Comparison of ENCODE assay signal across 9 mouse cellular contexts in genomic region chr9:22429533-22430241, GRCm38 (mm10). TPM values are rescaled to one million over a fixed set of nuclear protein-coding genes. Genes with fewer than 3 reads are reported as not detected.
DNase-seq lines count a peak whose midpoint lies in the region; ATAC-seq and TF ChIP-seq lines count a peak whose summit lies in the region.
"Had no signal": no experiment of that assay in that cellular context is flagged by ENCODE, and none has a peak within 500 bp of the region (broad histone marks: within the 10 kb centered on the region; RNA-seq: fewer than 3 reads in every experiment).

No protein-coding gene starts in this region.

- 19% methylated on average over 15 of the region's 15 CpGs for WGBS in liver, adult 2 months
- 29% methylated on average over 15 of the region's 15 CpGs for WGBS in kidney, embryonic 16.5 days

- peaks cover 7% of the 10 kb centered on the region; the same call in 1 of the 2 replicates for H3K4me1 ChIP-seq in liver, adult 2 months (ENCODE audit: control insufficient read depth, insufficient read depth, low read length)
- H3K4me1 ChIP-seq in kidney, embryonic 16.5 days (ENCODE audit: insufficient read depth, low read length), result peaks cover 27% of the 10 kb centered on the region
- H3K4me1 ChIP-seq in megakaryocyte, embryonic 14.5 days, result peaks cover 16% of the 10 kb centered on the region

- H3K27me3 ChIP-seq in liver, adult 2 months (ENCODE audit: control insufficient read depth, insufficient read depth, low read length), result no peaks in the 10 kb centered on the region
- H3K27me3 ChIP-seq in kidney, embryonic 16.5 days (ENCODE audit: insufficient read depth, low read length), result no peaks in the 10 kb centered on the region
- H3K27me3 ChIP-seq in megakaryocyte, embryonic 14.5 days (replicated peaks), result no peaks in the 10 kb centered on the region

- no peaks in the 10 kb centered on the region for H3K79me2 ChIP-seq in liver, adult 2 months (ENCODE audit: control insufficient read depth, insufficient read depth, low read length)

- DNase-seq in liver, adult 2 months (ENCODE audit: extremely low read depth, low read depth, low spot score), result peak; percentile 90
- DNase-seq in liver, result no peak
- DNase-seq in cerebellum, postnatal 14 days, result peak; percentile 22 to 66
- no peak for DNase-seq in frontal cortex, postnatal 25 days (ENCODE audit: low spot score in 2 of 2)
- no peak for DNase-seq in left cerebral cortex, adult 11 months (ENCODE audit: low spot score)

- peak overlapping the region; percentile 48 for H3K4me2 ChIP-seq in kidney, embryonic 16.5 days (replicated peaks; ENCODE audit: low read depth, low read length)

- no peak for TF ChIP-seq POLR2A in liver, adult 2 months (IDR thresholded peaks at IDR 0.05; ENCODE audit: extremely low read depth, insufficient read depth, low read length)

- no peak overlapping the region for H3K9ac ChIP-seq in liver, adult 2 months (ENCODE audit: low read depth, low read length)
- 0 out of 2 replicates have a peak overlapping the region, but pooled peaks have one; percentile 15 for H3K9ac ChIP-seq in kidney, embryonic 16.5 days (replicated peaks; ENCODE audit: low read length)

- no peaks in the 10 kb centered on the region for H3K9me3 ChIP-seq in kidney, embryonic 16.5 days (ENCODE audit: low read length)
- peaks cover 8% of the 10 kb centered on the region for H3K9me3 ChIP-seq in megakaryocyte, embryonic 14.5 days

- no peak overlapping the region for H3K4me3 ChIP-seq in liver, adult 2 months (ENCODE audit: insufficient read depth, low read depth, low read length)
- H3K4me3 ChIP-seq in kidney, embryonic 16.5 days (ENCODE audit: low read length), result peak overlapping the region; percentile 13
- H3K4me3 ChIP-seq in megakaryocyte, embryonic 14.5 days (replicated peaks), result peak overlapping the region; percentile 69

- no peaks in the 10 kb centered on the region for H3K36me3 ChIP-seq in liver, adult 2 months (ENCODE audit: control insufficient read depth, insufficient read depth, low read length)
- no peaks in the 10 kb centered on the region for H3K36me3 ChIP-seq in kidney, embryonic 16.5 days (ENCODE audit: insufficient read depth, low read length)
- no peaks in the 10 kb centered on the region for H3K36me3 ChIP-seq in megakaryocyte, embryonic 14.5 days (replicated peaks; ENCODE audit: low read length)

- H3K27ac ChIP-seq in liver, adult 2 months (replicated peaks; ENCODE audit: insufficient read depth, low read depth, low read length), result no peak overlapping the region
- peak overlapping the region; percentile 35 for H3K27ac ChIP-seq in kidney, embryonic 16.5 days (ENCODE audit: low read length)

- no peak for TF ChIP-seq CTCF in liver, adult 2 months (IDR thresholded peaks at IDR 0.05; ENCODE audit: low read depth, low read length)

- peak; percentile 69; the same call in 1 of the 2 replicates for ATAC-seq in kidney, embryonic 16.5 days (ENCODE audit: low FRiP score, low TSS enrichment)

RNA-seq across cellular contexts. Expression of gene 9530077C05Rik, which starts 18.4 kb away (rescaled TPM):
- 0.13 and 0.18 TPM in 2 replicates for total RNA-seq in liver, adult 2 months (2014; rRNA removed)
- 0.04 and 0.07 TPM in 2 replicates for polyA plus RNA-seq in liver, adult 2 months (2012; rRNA removed)
- 4.3 and 4.8 TPM in 2 replicates for polyA plus RNA-seq in kidney, embryonic 16.5 days (2015; fragmentation: Nextera tagmentation; extraction: Ambion mirVana)
- polyA plus RNA-seq in megakaryocyte, embryonic 14.5 days (2012; ENCODE audit: insufficient read depth, low replicate concordance), result not detected in 2 replicates

RNA-seq across cellular contexts. Expression of gene Gm17545, which starts 24.4 kb away (rescaled TPM):
- total RNA-seq in liver, adult 2 months (2014; rRNA removed), result not detected in 2 replicates
- polyA plus RNA-seq in liver, adult 2 months (2012; rRNA removed), result not detected in 2 replicates
- polyA plus RNA-seq in kidney, embryonic 16.5 days (2015; fragmentation: Nextera tagmentation; extraction: Ambion mirVana), result not detected in 2 replicates
- polyA plus RNA-seq in megakaryocyte, embryonic 14.5 days (2012; ENCODE audit: insufficient read depth, low replicate concordance), result not detected in 2 replicates
- polyA plus RNA-seq: cortical plate, adult 2 months; small intestine, adult 2 months had no signal

RNA-seq across cellular contexts. Expression of gene Rp9, which starts 39.9 kb away (rescaled TPM):
- total RNA-seq in liver, adult 2 months (2014; rRNA removed), result 47.1 and 53.7 TPM in 2 replicates
- 58.1 and 66.7 TPM in 2 replicates for polyA plus RNA-seq in liver, adult 2 months (2012; rRNA removed)
- polyA plus RNA-seq in kidney, embryonic 16.5 days (2015; fragmentation: Nextera tagmentation; extraction: Ambion mirVana), result 56.0 and 64.3 TPM in 2 replicates
- polyA plus RNA-seq in megakaryocyte, embryonic 14.5 days (2012; ENCODE audit: insufficient read depth, low replicate concordance), result 29.7 and 44.5 TPM in 2 replicates

RNA-seq across cellular contexts. Expression of gene Anln, which starts 40.7 kb away (rescaled TPM):
- 1.1 and 1.2 TPM in 2 replicates for total RNA-seq in liver, adult 2 months (2014; rRNA removed)
- 0.07 and 0.23 TPM in 2 replicates for polyA plus RNA-seq in liver, adult 2 months (2012; rRNA removed)
- polyA plus RNA-seq in kidney, embryonic 16.5 days (2015; fragmentation: Nextera tagmentation; extraction: Ambion mirVana), result 45.9 and 48.1 TPM in 2 replicates
- polyA plus RNA-seq in megakaryocyte, embryonic 14.5 days (2012; ENCODE audit: insufficient read depth, low replicate concordance), result 0.47 and 0.89 TPM in 2 replicates

RNA-seq across cellular contexts. Expression of gene Bbs9, which starts 45.8 kb away (rescaled TPM):
- 7.2 and 8.0 TPM in 2 replicates for total RNA-seq in liver, adult 2 months (2014; rRNA removed)
- 2.7 and 3.3 TPM in 2 replicates for polyA plus RNA-seq in liver, adult 2 months (2012; rRNA removed)
- 12.2 and 15.7 TPM in 2 replicates for polyA plus RNA-seq in kidney, embryonic 16.5 days (2015; fragmentation: Nextera tagmentation; extraction: Ambion mirVana)
- 2.3 TPM in 1 of 2 replicates, not detected in the other for polyA plus RNA-seq in megakaryocyte, embryonic 14.5 days (2012; ENCODE audit: insufficient read depth, low replicate concordance)

Comparison
In these comparisons a context has a peak if more than half of its experiments do, and no peak if none do; other contexts are left out.
1. DNase-seq: peak in liver, adult 2 months (single experiment) and cerebellum, postnatal 14 days (2 of 2); none in liver (single experiment), frontal cortex, postnatal 25 days (0 of 2) and left cerebral cortex, adult 11 months (single experiment).